Mouse (Mus musculus) cortical plate, adult 2 months (tissue): ENCODE results near the gene Slc9a3.

ENCODE experiments used
- CTCF ChIP-seq: fragments of 200-500 bp; IDR thresholded peaks from 2 replicates; pipeline ENCODE4 v1.5.1; 2011; ENCODE audit warnings: mild to moderate bottlenecking, control low read depth, low read length; ENCODE audit not compliant: insufficient read depth; ENCODE audit errors: extremely low read depth
- POLR2A ChIP-seq: fragments of 200-500 bp; IDR thresholded peaks from 2 replicates; pipeline ENCODE4 v1.6.1; 2011; ENCODE audit warnings: mild to moderate bottlenecking, low read length, control low read depth; ENCODE audit not compliant: insufficient read depth; ENCODE audit errors: extremely low read depth

DNA sequence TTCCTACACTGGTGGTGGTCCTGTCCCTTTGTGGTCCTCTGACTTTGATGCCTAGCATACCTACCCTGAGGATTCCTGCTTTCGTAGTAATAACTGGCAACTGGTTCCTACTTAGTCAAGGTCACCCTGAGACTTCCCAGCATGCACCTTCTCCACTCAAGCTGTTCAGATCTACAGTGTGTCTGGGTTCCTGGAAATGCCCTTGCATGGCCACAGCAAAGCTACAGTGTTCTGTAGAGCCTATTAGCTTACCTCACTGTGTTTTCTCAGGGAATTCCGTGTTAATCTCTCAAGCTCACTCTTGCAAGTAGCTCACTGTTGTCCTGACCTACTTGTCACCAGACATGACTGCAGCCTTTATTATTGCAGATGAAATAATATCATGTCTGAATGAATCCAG is 13.8 kb upstream of the Slc9a3 start:
- TF ChIP-seq POLR2A = no peak
- TF ChIP-seq CTCF = no peak
